Mouse (Mus musculus): ENCODE measurements around the gene Tmigd3. TPM values are rescaled to one million over a fixed set of nuclear protein-coding genes. Genes with fewer than 3 reads are reported as not detected.

Gene Tmigd3
- polyA plus RNA-seq, 1 experiment from 2014 or later: 0.32 TPM

DNA sequence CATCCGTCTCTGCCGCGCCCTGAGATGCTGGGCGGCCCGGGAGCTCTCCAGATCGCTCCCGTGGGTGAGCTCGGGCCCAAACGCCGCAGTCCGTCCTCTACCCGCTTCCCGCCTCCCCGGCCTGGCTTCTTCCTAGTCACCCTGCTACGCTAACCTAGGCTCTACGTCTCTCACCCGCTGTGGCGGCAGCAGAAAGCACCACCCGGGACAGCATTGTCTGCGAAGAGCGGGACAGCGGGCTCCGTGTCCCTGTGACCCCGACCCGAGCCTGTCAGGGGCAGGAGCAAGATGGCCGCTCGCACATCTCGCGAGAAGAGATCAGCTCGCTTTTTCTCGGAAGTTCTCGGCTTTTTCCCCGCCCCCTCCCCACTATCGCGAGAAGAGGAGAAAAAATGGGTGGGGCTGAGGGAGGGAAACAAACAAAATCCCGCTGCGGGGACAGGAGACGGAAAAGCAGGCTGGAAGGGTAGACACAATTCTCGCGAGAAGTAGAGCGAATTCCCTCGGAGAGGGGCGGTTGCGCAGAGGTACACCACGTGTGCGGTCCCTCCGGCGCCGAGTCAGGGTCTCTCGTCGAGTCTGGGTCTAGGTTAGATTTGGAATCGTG is 88.4 kb downstream of the Tmigd3 start, which contains the start of gene Wdr77:
Gene Wdr77 (plus strand): TSS at position 396 of the 607 bp plus-strand sequence.
- Histone ChIP-seq H3K27me3 (ENCODE audit: control insufficient read depth, insufficient read depth, low read length) (no peaks in the 10 kb centered on the region), H3K9ac (ENCODE audit: low read length) (peak within 1 kb of the TSS; percentile 97), H3K9me3 (replicated peaks; ENCODE audit: control insufficient read depth, low read length) (no peaks in the 10 kb centered on the region), H3K27ac (ENCODE audit: low read length) (peak within 1 kb of the TSS; percentile 94), H3K4me2 (ENCODE audit: low read depth, low read length) (peak within 1 kb of the TSS; percentile 96), H3K4me1 (ENCODE audit: control insufficient read depth, insufficient read depth, low read length) (peaks cover 26% of the 10 kb centered on the region), H3K36me3 (ENCODE audit: control insufficient read depth, insufficient read depth) (peaks cover 27% of the 10 kb centered on the region), H3K4me3 (ENCODE audit: low read length) (peak within 1 kb of the TSS; percentile 95)
- under 1% methylated on average over 52 of the region's 52 CpGs for WGBS
- ATAC-seq (replicated peaks; ENCODE audit: extremely low read depth, insufficient read depth, low FRiP score): peak; percentile 97

DNA sequence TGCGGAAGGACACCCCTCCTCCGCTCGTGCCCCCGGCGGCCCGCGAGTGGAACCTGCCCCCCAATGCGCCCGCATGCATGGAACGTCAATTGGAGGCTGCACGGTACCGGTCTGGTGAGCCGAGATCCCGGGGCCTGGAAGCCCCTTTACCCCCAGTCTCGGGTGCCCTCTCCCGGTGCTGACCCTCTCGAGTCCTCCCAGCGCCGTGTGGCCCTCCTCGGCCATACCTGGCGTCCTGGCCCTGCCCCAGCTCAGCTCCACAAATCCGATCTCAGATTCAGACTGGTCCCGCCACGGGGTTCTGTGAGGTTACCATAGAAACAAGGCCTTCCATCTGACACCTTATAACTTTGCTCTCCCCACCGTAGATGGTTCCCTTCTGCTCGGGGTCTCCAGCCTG is 88.9 kb downstream of the Tmigd3 start:
- peak; percentile 38; the same call in 1 of the 2 replicates for ATAC-seq (replicated peaks; ENCODE audit: extremely low read depth, insufficient read depth, low FRiP score)
- H3K27ac ChIP-seq (ENCODE audit: low read length): peak overlapping the region; percentile 71
- H3K9ac ChIP-seq (ENCODE audit: low read length): peak overlapping the region; percentile 97
- no peaks in the 10 kb centered on the region for H3K9me3 ChIP-seq (replicated peaks; ENCODE audit: control insufficient read depth, low read length)
- H3K4me1 ChIP-seq (ENCODE audit: control insufficient read depth, insufficient read depth, low read length): peaks cover 26% of the 10 kb centered on the region
- H3K27me3 ChIP-seq (ENCODE audit: control insufficient read depth, insufficient read depth, low read length): no peaks in the 10 kb centered on the region
- peak overlapping the region; percentile 95 for H3K4me3 ChIP-seq (ENCODE audit: low read length)
- WGBS: under 1% methylated on average over 26 of the region's 26 CpGs
- peaks cover 30% of the 10 kb centered on the region for H3K36me3 ChIP-seq (ENCODE audit: control insufficient read depth, insufficient read depth)
- H3K4me2 ChIP-seq (ENCODE audit: low read depth, low read length): peak overlapping the region; percentile 96

DNA sequence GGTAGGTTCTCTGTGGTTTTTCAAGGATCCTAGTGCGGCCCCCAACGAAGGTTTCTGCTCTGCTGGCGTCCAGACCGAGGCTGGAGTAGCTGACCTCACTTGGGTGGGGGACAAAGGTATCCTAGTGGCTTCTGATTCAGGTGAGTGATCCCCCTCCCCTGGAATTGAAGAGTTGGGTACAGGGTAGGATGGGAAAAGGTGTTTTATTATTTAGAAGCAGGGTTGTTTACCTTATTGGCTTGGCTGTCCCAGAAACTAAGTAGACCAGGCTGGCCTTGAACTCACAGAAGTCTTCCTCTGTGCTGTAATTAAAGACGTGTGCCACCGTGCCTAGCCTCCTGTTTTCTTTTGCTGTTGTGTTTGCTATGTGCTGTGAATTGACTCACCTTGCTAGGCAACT is 89.3 kb downstream of the Tmigd3 start, which contains the start of gene Atp5f1:
Gene Atp5f1 (minus strand): TSS at position 101 of the 400 bp plus-strand sequence.
- H3K9ac ChIP-seq (ENCODE audit: low read length): peak within 1 kb of the TSS; percentile 97
- WGBS: 7% methylated on average over 6 of the region's 6 CpGs
- peaks cover 33% of the 10 kb centered on the region for H3K36me3 ChIP-seq (ENCODE audit: control insufficient read depth, insufficient read depth)
- H3K27me3 ChIP-seq (ENCODE audit: control insufficient read depth, insufficient read depth, low read length): no peaks in the 10 kb centered on the region
- peak within 1 kb of the TSS; percentile 95 for H3K4me3 ChIP-seq (ENCODE audit: low read length)
- H3K27ac ChIP-seq (ENCODE audit: low read length): peak within 1 kb of the TSS; percentile 94
- no peak for ATAC-seq (replicated peaks; ENCODE audit: extremely low read depth, insufficient read depth, low FRiP score)
- H3K9me3 ChIP-seq (replicated peaks; ENCODE audit: control insufficient read depth, low read length): no peaks in the 10 kb centered on the region
- H3K4me1 ChIP-seq (ENCODE audit: control insufficient read depth, insufficient read depth, low read length): peaks cover 22% of the 10 kb centered on the region
- H3K4me2 ChIP-seq (ENCODE audit: low read depth, low read length): peak within 1 kb of the TSS; percentile 96

DNA sequence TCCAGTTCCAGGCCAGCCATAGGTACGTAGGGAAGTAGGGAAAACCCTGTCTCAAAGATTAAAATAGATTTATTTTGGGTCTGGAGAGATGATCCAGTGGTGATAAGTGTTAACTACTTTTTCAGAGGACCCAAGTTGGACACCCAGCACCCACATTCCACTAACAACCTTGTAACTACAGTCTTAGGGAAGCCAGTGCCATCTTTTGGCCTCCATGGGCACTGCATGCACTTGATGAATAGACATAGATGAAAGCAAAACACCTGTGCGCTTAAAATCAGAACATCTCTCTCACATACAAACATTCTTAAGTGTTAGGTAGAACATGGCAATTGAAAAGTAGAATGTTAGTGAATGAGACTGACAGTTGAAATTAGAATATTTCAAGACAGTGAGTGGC is 90.0 kb downstream of the Tmigd3 start:
- no peak for ATAC-seq (replicated peaks; ENCODE audit: extremely low read depth, insufficient read depth, low FRiP score)
- H3K36me3 ChIP-seq (ENCODE audit: control insufficient read depth, insufficient read depth): peaks cover 38% of the 10 kb centered on the region
- no peaks in the 10 kb centered on the region for H3K27me3 ChIP-seq (ENCODE audit: control insufficient read depth, insufficient read depth, low read length)
- H3K27ac ChIP-seq (ENCODE audit: low read length): no peak overlapping the region
- no peaks in the 10 kb centered on the region for H3K9me3 ChIP-seq (replicated peaks; ENCODE audit: control insufficient read depth, low read length)
- H3K4me2 ChIP-seq (ENCODE audit: low read depth, low read length): no peak overlapping the region
- peaks cover 22% of the 10 kb centered on the region for H3K4me1 ChIP-seq (ENCODE audit: control insufficient read depth, insufficient read depth, low read length)
- 95% methylated on average over 2 of the region's 2 CpGs for WGBS
- no peak overlapping the region for H3K4me3 ChIP-seq (ENCODE audit: low read length)
- H3K9ac ChIP-seq (ENCODE audit: low read length): no peak overlapping the region

DNA sequence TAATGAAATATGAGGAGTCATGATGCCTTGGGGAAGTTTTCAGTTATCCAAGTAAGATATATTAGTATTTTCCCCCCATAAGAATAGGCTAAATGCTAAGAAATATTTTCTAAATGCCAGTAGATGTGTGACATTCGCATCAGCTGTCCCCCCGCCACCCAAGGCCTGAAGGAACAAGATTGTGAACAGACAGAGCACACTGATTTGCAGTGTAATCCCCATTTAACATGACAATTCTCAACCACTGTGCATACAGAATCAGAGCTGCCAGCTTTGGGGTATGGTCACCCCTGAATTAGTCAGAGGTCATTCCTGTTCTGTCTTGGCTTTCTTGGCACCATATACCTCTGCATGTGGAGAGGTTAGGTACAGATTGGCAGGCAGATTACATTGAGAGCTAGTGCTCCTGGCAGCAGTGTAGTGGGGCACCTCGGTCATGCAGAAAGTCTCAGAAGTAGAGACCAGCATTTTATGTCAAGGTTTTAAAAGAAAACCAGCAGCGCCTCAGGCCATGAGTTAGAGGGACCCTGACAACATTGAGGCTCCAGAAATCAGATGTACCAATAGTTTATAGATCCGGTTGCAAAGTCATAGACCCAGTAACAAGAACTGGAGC is 101.2 kb downstream of the Tmigd3 start:
- Histone ChIP-seq H3K9me3 (replicated peaks; ENCODE audit: control insufficient read depth, low read length) (no peaks in the 10 kb centered on the region), H3K4me2 (ENCODE audit: low read depth, low read length) (no peak overlapping the region), H3K9ac (ENCODE audit: low read length) (no peak overlapping the region), H3K27ac (ENCODE audit: low read length) (no peak overlapping the region), H3K4me3 (ENCODE audit: low read length) (no peak overlapping the region), H3K27me3 (ENCODE audit: control insufficient read depth, insufficient read depth, low read length) (no peaks in the 10 kb centered on the region), H3K36me3 (ENCODE audit: control insufficient read depth, insufficient read depth) (peaks cover 25% of the 10 kb centered on the region), H3K4me1 (ENCODE audit: control insufficient read depth, insufficient read depth, low read length) (no peaks in the 10 kb centered on the region)
- 82% methylated on average over 5 of the region's 5 CpGs for WGBS
- ATAC-seq (replicated peaks; ENCODE audit: extremely low read depth, insufficient read depth, low FRiP score): no peak

DNA sequence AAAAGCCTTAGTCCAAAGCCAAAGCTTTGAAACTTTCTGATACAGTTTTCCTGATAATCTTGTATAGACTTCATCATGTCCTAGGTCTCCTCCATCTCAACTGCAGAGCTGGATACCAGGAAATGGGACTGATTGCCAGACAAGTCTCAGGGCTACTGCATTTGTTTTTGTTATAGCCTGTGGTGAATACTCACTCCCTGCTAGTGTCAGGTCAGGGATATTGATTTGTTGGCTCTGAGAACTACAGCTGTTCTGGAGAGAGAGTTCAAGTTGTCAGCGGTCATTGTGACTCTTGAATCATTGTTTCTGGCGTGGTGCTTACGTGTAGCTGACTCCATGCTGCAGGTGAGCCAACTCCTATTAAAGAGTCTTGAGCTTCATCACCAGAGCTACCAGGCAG is 102.7 kb downstream of the Tmigd3 start, which contains the start of gene Ovgp1:
Gene Ovgp1 (plus strand): TSS at position 301 of the 400 bp plus-strand sequence.
- no peaks in the 10 kb centered on the region for H3K4me1 ChIP-seq (ENCODE audit: control insufficient read depth, insufficient read depth, low read length)
- H3K27ac ChIP-seq (ENCODE audit: low read length): no peak within 1 kb of the TSS
- peaks cover 13% of the 10 kb centered on the region for H3K36me3 ChIP-seq (ENCODE audit: control insufficient read depth, insufficient read depth)
- H3K9ac ChIP-seq (ENCODE audit: low read length): no peak within 1 kb of the TSS
- no peaks in the 10 kb centered on the region for H3K27me3 ChIP-seq (ENCODE audit: control insufficient read depth, insufficient read depth, low read length)
- no peak for ATAC-seq (replicated peaks; ENCODE audit: extremely low read depth, insufficient read depth, low FRiP score)
- no peak within 1 kb of the TSS for H3K4me2 ChIP-seq (ENCODE audit: low read depth, low read length)
- H3K9me3 ChIP-seq (replicated peaks; ENCODE audit: control insufficient read depth, low read length): no peaks in the 10 kb centered on the region
- 74% methylated on average over 3 of the region's 3 CpGs for WGBS
- H3K4me3 ChIP-seq (ENCODE audit: low read length): no peak within 1 kb of the TSS

Other genes with a start within 250 kb of the Tmigd3 start
- 20.9 and 22.4 TPM in 2 replicates for gene Ddx20, start 183.3 kb upstream of the Tmigd3 start, polyA plus RNA-seq (2015; fragmentation: Nextera tagmentation; extraction: Ambion mirVana)
- gene Inka2, start 166.3 kb upstream of the Tmigd3 start, polyA plus RNA-seq (2015; fragmentation: Nextera tagmentation; extraction: Ambion mirVana): 2.9 and 3.3 TPM in 2 replicates
- gene Rap1a, start 69.6 kb upstream of the Tmigd3 start, polyA plus RNA-seq (2015; fragmentation: Nextera tagmentation; extraction: Ambion mirVana): 80.5 and 98.8 TPM in 2 replicates
- 0.20 and 0.22 TPM in 2 replicates for gene Adora3, start within 50 bp of the Tmigd3 start, polyA plus RNA-seq (2015; fragmentation: Nextera tagmentation; extraction: Ambion mirVana)
- 0.90 and 1.6 TPM in 2 replicates for gene I830077J02Rik, start 61.8 kb downstream of the Tmigd3 start, polyA plus RNA-seq (2015; fragmentation: Nextera tagmentation; extraction: Ambion mirVana)
- gene Wdr77, start 88.5 kb downstream of the Tmigd3 start, polyA plus RNA-seq (2015; fragmentation: Nextera tagmentation; extraction: Ambion mirVana): 85.9 and 86.6 TPM in 2 replicates
- gene Atp5f1, start 89.2 kb downstream of the Tmigd3 start, polyA plus RNA-seq (2015; fragmentation: Nextera tagmentation; extraction: Ambion mirVana): 954 and 1,079 TPM in 2 replicates
- gene Ovgp1, start 102.8 kb downstream of the Tmigd3 start, polyA plus RNA-seq (2015; fragmentation: Nextera tagmentation; extraction: Ambion mirVana): 1.2 and 1.6 TPM in 2 replicates
- gene Pifo, start 143.7 kb downstream of the Tmigd3 start, polyA plus RNA-seq (2015; fragmentation: Nextera tagmentation; extraction: Ambion mirVana): 1.1 and 2.5 TPM in 2 replicates
- gene Chil5, start 161.9 kb downstream of the Tmigd3 start, polyA plus RNA-seq (2015; fragmentation: Nextera tagmentation; extraction: Ambion mirVana): 0.19 and 0.29 TPM in 2 replicates
- gene Chia1, start 242.3 kb downstream of the Tmigd3 start, polyA plus RNA-seq (2015; fragmentation: Nextera tagmentation; extraction: Ambion mirVana): 0.08 TPM in 1 of 2 replicates, not detected in the other